Mouse (Mus musculus) bone marrow, adult 2 months (tissue): Measurements from ENCODE around the gene Wdr24.

Experiments
- CTCF ChIP-seq: fragments of 200-500 bp; IDR thresholded peaks from 2 replicates; pipeline ENCODE4 v1.5.1; 2011; ENCODE audit warnings: low read length, control low read depth; ENCODE audit not compliant: control insufficient read depth, insufficient read depth
- POLR2A ChIP-seq: fragments of 200-500 bp; IDR thresholded peaks from 2 replicates; pipeline ENCODE4 v1.6.1; 2011; ENCODE audit warnings: low read depth, mild to moderate bottlenecking, control low read depth, low read length, borderline replicate concordance; ENCODE audit not compliant: control insufficient read depth

GRCm38 (mm10) chr17:25796951-25797369 is 26.5 kb upstream of the Wdr24 start, which contains the start of gene Metrn:
- no peak for TF ChIP-seq CTCF
- TF ChIP-seq POLR2A: peak; percentile 7; the same call in 1 of the 2 replicates
